8 mouse cellular contexts compared by ENCODE assay signal in genomic region chr17:80224326-80225116, GRCm38 (mm10). TPM values are rescaled to one million over a fixed set of nuclear protein-coding genes. Genes with fewer than 3 reads are reported as not detected.
DNase-seq lines count a peak whose midpoint lies in the region; ATAC-seq and TF ChIP-seq lines count a peak whose summit lies in the region.

TSS of gene Gemin6 (plus strand) at chr17:80224441.

- H3K9ac ChIP-seq in lung, postnatal 0 days (replicated peaks; ENCODE audit: low read depth): peak within 1 kb of the TSS; percentile 65

- peaks cover 11% of the 10 kb centered on the region for H3K4me1 ChIP-seq in hindbrain, embryonic 10.5 days (replicated peaks)
- H3K4me1 ChIP-seq in lung, postnatal 0 days (ENCODE audit: insufficient read depth, low read depth, low read length): no peaks in the 10 kb centered on the region

- peaks cover 30% of the 10 kb centered on the region for H3K36me3 ChIP-seq in hindbrain, embryonic 10.5 days
- no peaks in the 10 kb centered on the region for H3K36me3 ChIP-seq in lung, postnatal 0 days (ENCODE audit: insufficient read depth, low read length)

- H3K27ac ChIP-seq in hindbrain, embryonic 10.5 days: peak within 1 kb of the TSS; percentile 90
- H3K27ac ChIP-seq in lung, postnatal 0 days (ENCODE audit: low read length): peak within 1 kb of the TSS; percentile 77

- no peak for TF ChIP-seq EP300 in lung, postnatal 0 days (IDR thresholded peaks at IDR 0.05)

- DNase-seq in MEL-GATA-1-ER (ENCODE audit: extremely low read depth, low read depth): peak; percentile 90
- peak; percentile 81 for DNase-seq in cerebellum, adult 8-10 months
- peak; percentile 92 for DNase-seq in forelimb bud, embryonic 11.5 days (ENCODE audit: low read depth, low spot score)
- peak; percentile 87 for DNase-seq in hindbrain, embryonic 10.5 days (ENCODE audit: low spot score)
- DNase-seq in layer of hippocampus, adult 9-11 months: peak; percentile 91
- peak; percentile 97 for DNase-seq in lung, postnatal 0 days (ENCODE audit: low spot score)
- DNase-seq in ovary, postnatal 14 days (ENCODE audit: low spot score): peak; percentile 59
- DNase-seq in thymus, postnatal 14 days: peak; percentile 86

- peak within 1 kb of the TSS; percentile 67 for H3K4me3 ChIP-seq in hindbrain, embryonic 10.5 days
- peak within 1 kb of the TSS; percentile 56 for H3K4me3 ChIP-seq in lung, postnatal 0 days (ENCODE audit: low read depth, low read length)

- WGBS in hindbrain, embryonic 10.5 days: under 1% methylated on average over 33 of the region's 33 CpGs
- WGBS in lung, postnatal 0 days: under 1% methylated on average over 33 of the region's 33 CpGs

- H3K4me2 ChIP-seq in lung, postnatal 0 days (replicated peaks; ENCODE audit: low read depth, low read length): peak within 1 kb of the TSS; percentile 66

- no peak for TF ChIP-seq CTCF in lung, postnatal 0 days (IDR thresholded peaks at IDR 0.05)

- ATAC-seq in lung, postnatal 0 days: peak; percentile 98

- H3K9me3 ChIP-seq in hindbrain, embryonic 10.5 days: no peaks in the 10 kb centered on the region
- H3K9me3 ChIP-seq in lung, postnatal 0 days (ENCODE audit: low read length): no peaks in the 10 kb centered on the region

- H3K27me3 ChIP-seq in hindbrain, embryonic 10.5 days (ENCODE audit: insufficient read depth, poor library complexity, severe bottlenecking): no peaks in the 10 kb centered on the region
- no peaks in the 10 kb centered on the region for H3K27me3 ChIP-seq in lung, postnatal 0 days (replicated peaks; ENCODE audit: insufficient read depth, low read length)

RNA-seq across cellular contexts. Expression of gene Gemin6, which starts in this region (rescaled TPM):
- polyA plus RNA-seq in hindbrain, embryonic 10.5 days (2016; fragmentation: Nextera tagmentation; extraction: Ambion mirVana): 38.2 and 53.9 TPM in 2 replicates
- 11.1 and 13.2 TPM in 2 replicates for polyA plus RNA-seq in lung, postnatal 0 days (2015; fragmentation: Nextera tagmentation; extraction: Ambion mirVana)

Comparison
In these comparisons a context has a peak if more than half of its experiments do, and no peak if none do; other contexts are left out.
1. Peak in every context shown above with its lines: DNase-seq, ATAC-seq, H3K4me3 ChIP-seq and H3K27ac ChIP-seq.